In the genomic region with DNA sequence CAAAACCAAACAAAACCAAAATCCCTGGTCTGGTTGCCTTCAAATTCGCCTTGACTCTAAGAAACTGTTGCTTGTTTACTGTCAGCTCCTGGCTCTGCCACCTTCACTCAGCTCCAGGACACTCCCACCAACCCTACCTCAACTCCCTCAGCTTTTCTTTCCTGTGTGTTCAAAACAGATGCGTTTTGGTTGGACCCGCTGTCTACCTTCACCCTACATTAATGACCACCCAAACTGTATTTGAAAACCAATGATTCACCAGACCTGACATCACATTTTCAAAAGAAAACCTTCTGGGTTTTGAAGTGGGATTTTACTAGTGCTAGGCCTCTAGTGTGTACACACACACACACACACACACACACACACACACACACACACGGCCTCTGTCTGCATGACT, we compare ENCODE assay signal across 8 mouse cellular contexts. TPM values are rescaled to one million over a fixed set of nuclear protein-coding genes. Genes with fewer than 3 reads are reported as not detected.
DNase-seq lines count a peak whose midpoint lies in the region; ATAC-seq lines count a peak whose summit lies in the region.

No protein-coding gene starts in this region.

- H3K9me3 ChIP-seq in kidney, embryonic 15.5 days (replicated peaks): no peaks in the 10 kb centered on the region
- no peaks in the 10 kb centered on the region for H3K9me3 ChIP-seq in hindbrain, embryonic 10.5 days
- H3K9me3 ChIP-seq in midbrain, embryonic 12.5 days: no peaks in the 10 kb centered on the region

- peak overlapping the region; percentile 97 for H3K9ac ChIP-seq in kidney, embryonic 15.5 days
- H3K9ac ChIP-seq in midbrain, embryonic 12.5 days (replicated peaks): peak overlapping the region; percentile 99

- peaks cover 28% of the 10 kb centered on the region for H3K36me3 ChIP-seq in kidney, embryonic 15.5 days
- H3K36me3 ChIP-seq in hindbrain, embryonic 10.5 days: peaks cover 40% of the 10 kb centered on the region
- peaks cover 13% of the 10 kb centered on the region for H3K36me3 ChIP-seq in midbrain, embryonic 12.5 days

- 11% methylated on average over 4 of the region's 4 CpGs for WGBS in kidney, embryonic 15.5 days
- 23% methylated on average over 4 of the region's 4 CpGs for WGBS in hindbrain, embryonic 10.5 days
- WGBS in midbrain, embryonic 12.5 days: 26% methylated on average over 4 of the region's 4 CpGs

- H3K4me3 ChIP-seq in kidney, embryonic 15.5 days (replicated peaks): peak overlapping the region; percentile 95
- H3K4me3 ChIP-seq in hindbrain, embryonic 10.5 days: peak overlapping the region; percentile 87
- H3K4me3 ChIP-seq in midbrain, embryonic 12.5 days: peak overlapping the region; percentile 100

- peaks cover 23% of the 10 kb centered on the region for H3K4me1 ChIP-seq in kidney, embryonic 15.5 days
- H3K4me1 ChIP-seq in hindbrain, embryonic 10.5 days (replicated peaks): peaks cover 34% of the 10 kb centered on the region
- H3K4me1 ChIP-seq in midbrain, embryonic 12.5 days: peaks cover 24% of the 10 kb centered on the region

- peak overlapping the region; percentile 84 for H3K4me2 ChIP-seq in kidney, embryonic 15.5 days
- peak overlapping the region; percentile 95 for H3K4me2 ChIP-seq in midbrain, embryonic 12.5 days (replicated peaks)

- no peak for ATAC-seq in kidney, embryonic 15.5 days (replicated peaks; ENCODE audit: low FRiP score)
- ATAC-seq in midbrain, embryonic 12.5 days (ENCODE audit: low FRiP score, low read depth): 0 out of 2 replicates have a peak, but pooled peaks have one; percentile 14

- H3K27me3 ChIP-seq in kidney, embryonic 15.5 days: no peaks in the 10 kb centered on the region
- no peaks in the 10 kb centered on the region for H3K27me3 ChIP-seq in hindbrain, embryonic 10.5 days (ENCODE audit: insufficient read depth, poor library complexity, severe bottlenecking)
- H3K27me3 ChIP-seq in midbrain, embryonic 12.5 days: no peaks in the 10 kb centered on the region

- DNase-seq in kidney, postnatal 14 days: no peak
- peak; percentile 20 for DNase-seq in R1 (ENCODE audit: low read depth, low spot score)
- DNase-seq in hindbrain, embryonic 10.5 days (ENCODE audit: low spot score): no peak
- DNase-seq in right cerebral cortex, postnatal 10 days (ENCODE audit: low spot score in 2 of 2): no peak
- DNase-seq in spleen, postnatal 14 days (ENCODE audit: low spot score in 2 of 2): no peak
- no peak for DNase-seq in testis, postnatal 14 days (ENCODE audit: low spot score)

- 0 out of 2 replicates have a peak overlapping the region, but pooled peaks have one; percentile 37 for H3K27ac ChIP-seq in kidney, embryonic 15.5 days
- peak overlapping the region; percentile 99 for H3K27ac ChIP-seq in hindbrain, embryonic 10.5 days
- peak overlapping the region; percentile 95; the same call in 1 of the 2 replicates for H3K27ac ChIP-seq in midbrain, embryonic 12.5 days (replicated peaks)

RNA-seq across cellular contexts. Expression of a gene that starts 1.7 kb away (rescaled TPM):
- polyA plus RNA-seq in kidney, embryonic 15.5 days (2015; fragmentation: Nextera tagmentation; extraction: Ambion mirVana): 36.2 and 38.7 TPM in 2 replicates
- 25.6 and 30.3 TPM in 2 replicates for polyA plus RNA-seq in hindbrain, embryonic 10.5 days (2016; fragmentation: Nextera tagmentation; extraction: Ambion mirVana)
- polyA plus RNA-seq in midbrain, embryonic 12.5 days (2016; fragmentation: Nextera tagmentation; extraction: Ambion mirVana): 41.6 and 53.4 TPM in 2 replicates

Comparison
In these comparisons a context has a peak if more than half of its experiments do, and no peak if none do; other contexts are left out.
1. H3K27ac ChIP-seq: peak in every context shown above with its lines; median percentile 99 in hindbrain, embryonic 10.5 days; 95 in midbrain, embryonic 12.5 days; 37 in kidney, embryonic 15.5 days.